Mouse (Mus musculus): ENCODE measurements around the gene Sept9. TPM values are rescaled to one million over a fixed set of nuclear protein-coding genes. Genes with fewer than 3 reads are reported as not detected.

Sept9 gene
- polyA plus RNA-seq, 1 experiment from 2014 or later = 208 TPM

DNA sequence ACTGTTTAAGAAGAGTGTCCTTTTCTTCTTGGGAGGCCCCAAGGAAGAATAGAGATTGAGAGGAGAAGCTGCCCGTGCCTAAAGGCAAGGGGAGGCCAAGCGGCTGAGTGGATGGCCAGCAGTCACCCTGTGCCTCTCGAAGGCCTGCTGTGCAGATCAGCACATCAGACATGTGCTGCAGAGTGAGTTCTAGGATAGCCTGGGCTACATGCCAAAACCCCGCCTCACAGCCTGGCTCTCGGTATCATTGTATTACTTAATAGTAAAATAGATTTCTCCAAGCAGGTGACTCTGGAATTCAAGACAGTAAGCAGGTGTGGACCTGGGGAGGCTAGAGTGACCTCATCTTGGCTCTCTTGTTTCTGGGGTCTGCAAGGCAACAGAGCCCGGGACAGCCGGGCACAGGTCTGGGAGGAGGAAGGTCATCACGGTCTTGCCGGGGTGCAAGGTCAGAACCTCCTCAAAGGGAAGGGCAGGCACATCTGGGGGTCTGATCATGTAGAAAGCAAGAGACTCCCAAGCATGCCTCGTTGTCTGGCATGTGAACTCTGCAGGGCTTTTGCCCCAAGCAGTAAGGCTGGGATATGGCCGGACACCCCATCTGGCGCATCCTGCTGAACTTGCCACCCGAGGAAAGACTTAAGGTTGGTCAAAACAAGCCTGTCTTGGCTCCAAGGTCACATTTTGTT, 40.1 kb upstream of the Sept9 start:
- H3K4me1 ChIP-seq (ENCODE audit: control insufficient read depth, insufficient read depth, low read length) = peaks cover 5% of the 10 kb centered on the region; the same call in 1 of the 2 replicates
- H3K9me3 ChIP-seq (ENCODE audit: control insufficient read depth, low read length) = no peaks in the 10 kb centered on the region
- no peak overlapping the region for H3K27ac ChIP-seq (replicated peaks; ENCODE audit: low read depth, low read length)
- no peak overlapping the region for H3K4me3 ChIP-seq (ENCODE audit: low read depth, low read length)
- no peaks in the 10 kb centered on the region for H3K27me3 ChIP-seq (ENCODE audit: control insufficient read depth, insufficient read depth, low read length)
- ATAC-seq (ENCODE audit: insufficient number of reproducible peaks, low FRiP score, low TSS enrichment, low read depth) = no peak
- no peak for DNase-seq (ENCODE audit: low spot score)
- WGBS = 92% methylated on average over 13 of the region's 13 CpGs
- H3K4me2 ChIP-seq (ENCODE audit: low read depth, severe bottlenecking) = no peak overlapping the region
- peaks cover 8% of the 10 kb centered on the region; the same call in 1 of the 2 replicates for H3K36me3 ChIP-seq (ENCODE audit: control insufficient read depth, insufficient read depth, low read length)
- no peak overlapping the region for H3K9ac ChIP-seq (ENCODE audit: low read length)

DNA sequence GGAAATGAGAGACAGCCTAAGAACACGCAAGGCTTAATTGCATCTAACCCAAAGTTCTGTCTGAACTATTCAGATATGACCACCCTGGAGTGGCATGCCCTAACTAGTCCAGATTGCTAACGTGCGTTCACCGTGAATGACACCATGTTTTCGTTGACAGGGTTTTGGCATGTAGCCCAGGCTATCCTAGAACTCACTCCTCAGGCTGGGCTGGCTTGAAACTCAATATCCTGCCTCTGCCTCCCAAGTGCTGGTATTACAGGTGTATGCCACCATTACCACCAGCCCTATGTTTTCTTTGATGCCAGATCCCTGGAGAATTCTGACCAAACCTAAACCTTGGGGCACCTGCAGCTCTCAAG, 39.5 kb upstream of the Sept9 start:
- WGBS = 93% methylated on average over 5 of the region's 5 CpGs
- no peaks in the 10 kb centered on the region for H3K9me3 ChIP-seq (ENCODE audit: control insufficient read depth, low read length)
- no peak overlapping the region for H3K9ac ChIP-seq (ENCODE audit: low read length)
- ATAC-seq (ENCODE audit: insufficient number of reproducible peaks, low FRiP score, low TSS enrichment, low read depth) (no peak), DNase-seq (ENCODE audit: low spot score) (no peak)
- peaks cover 9% of the 10 kb centered on the region for H3K36me3 ChIP-seq (ENCODE audit: control insufficient read depth, insufficient read depth, low read length)
- H3K4me3 ChIP-seq (ENCODE audit: low read depth, low read length) = no peak overlapping the region
- peaks cover 5% of the 10 kb centered on the region; the same call in 1 of the 2 replicates for H3K4me1 ChIP-seq (ENCODE audit: control insufficient read depth, insufficient read depth, low read length)
- no peak overlapping the region for H3K27ac ChIP-seq (replicated peaks; ENCODE audit: low read depth, low read length)
- H3K4me2 ChIP-seq (ENCODE audit: low read depth, severe bottlenecking) = no peak overlapping the region
- no peaks in the 10 kb centered on the region for H3K27me3 ChIP-seq (ENCODE audit: control insufficient read depth, insufficient read depth, low read length)

DNA sequence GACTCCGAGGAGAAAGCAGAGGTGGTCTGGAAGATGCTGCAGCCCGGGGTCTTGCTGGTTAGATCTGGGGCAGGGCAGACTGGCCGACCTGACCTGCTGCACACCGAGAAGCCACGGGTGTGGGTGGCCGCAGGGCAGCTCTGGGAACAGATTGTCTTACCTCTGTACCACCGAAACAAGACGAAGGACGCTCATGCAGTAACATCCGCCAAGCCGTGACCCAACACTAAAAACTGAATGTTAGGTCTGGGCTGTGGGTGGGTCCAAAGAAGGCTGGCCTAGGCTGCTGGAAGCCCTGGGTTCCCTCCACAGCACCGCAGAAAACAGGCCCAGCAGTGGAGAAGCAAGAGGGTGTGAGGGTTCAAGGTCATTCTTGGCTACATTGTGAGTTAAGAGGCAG, 38.7 kb upstream of the Sept9 start:
- DNase-seq (ENCODE audit: low spot score) = no peak
- Histone ChIP-seq H3K4me2 (ENCODE audit: low read depth, severe bottlenecking) (no peak overlapping the region), H3K9ac (ENCODE audit: low read length) (no peak overlapping the region), H3K27me3 (ENCODE audit: control insufficient read depth, insufficient read depth, low read length) (no peaks in the 10 kb centered on the region), H3K27ac (replicated peaks; ENCODE audit: low read depth, low read length) (no peak overlapping the region), H3K9me3 (ENCODE audit: control insufficient read depth, low read length) (no peaks in the 10 kb centered on the region), H3K4me3 (ENCODE audit: low read depth, low read length) (no peak overlapping the region), H3K4me1 (ENCODE audit: control insufficient read depth, insufficient read depth, low read length) (peaks cover 5% of the 10 kb centered on the region; the same call in 1 of the 2 replicates), H3K36me3 (ENCODE audit: control insufficient read depth, insufficient read depth, low read length) (peaks cover 6% of the 10 kb centered on the region)
- ATAC-seq (ENCODE audit: insufficient number of reproducible peaks, low FRiP score, low TSS enrichment, low read depth) = no peak
- WGBS = 93% methylated on average over 12 of the region's 12 CpGs

DNA sequence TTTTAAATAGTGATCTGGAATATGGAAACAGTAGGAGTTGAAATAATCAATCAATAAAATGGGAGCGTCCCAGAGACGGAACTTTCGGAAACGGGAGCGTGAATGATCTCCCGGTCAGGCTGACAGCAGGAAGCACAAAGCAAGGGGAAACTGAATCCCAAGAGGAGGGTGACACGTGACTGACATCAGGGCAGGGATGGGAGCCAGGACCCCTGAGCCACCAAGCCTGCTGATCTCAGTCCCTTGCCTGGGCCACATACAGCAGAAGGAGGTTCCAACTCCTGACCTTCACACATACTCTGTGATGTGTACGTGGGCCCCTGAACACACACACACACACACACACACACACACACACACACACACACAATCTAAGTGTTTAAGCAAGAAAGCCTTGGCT, 37.9 kb upstream of the Sept9 start:
- no peak overlapping the region for H3K27ac ChIP-seq (replicated peaks; ENCODE audit: low read depth, low read length)

DNA sequence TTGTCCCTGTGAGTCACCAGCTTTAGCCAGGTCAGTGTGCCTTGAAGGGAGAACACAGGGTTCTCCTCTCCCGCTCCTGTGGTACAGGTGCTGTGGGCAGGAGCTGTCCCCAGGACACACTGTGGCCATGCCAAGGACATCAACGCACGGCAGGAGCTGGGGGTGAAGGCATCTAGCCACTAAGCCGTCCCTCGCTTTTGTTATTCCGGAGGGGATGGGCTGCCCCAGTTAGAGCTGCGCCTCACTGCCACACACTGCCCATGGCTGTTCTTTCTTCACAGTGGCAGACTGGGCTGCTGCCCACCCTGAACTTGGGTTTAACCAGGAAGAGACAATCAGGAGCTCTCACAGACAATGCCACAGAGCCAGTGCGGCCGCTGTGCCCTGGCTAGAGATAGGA, 36.4 kb upstream of the Sept9 start:
- Histone ChIP-seq H3K9me3 (ENCODE audit: control insufficient read depth, low read length) (no peaks in the 10 kb centered on the region), H3K36me3 (ENCODE audit: control insufficient read depth, insufficient read depth, low read length) (peaks cover 4% of the 10 kb centered on the region; the same call in 1 of the 2 replicates), H3K4me2 (ENCODE audit: low read depth, severe bottlenecking) (no peak overlapping the region), H3K4me1 (ENCODE audit: control insufficient read depth, insufficient read depth, low read length) (no peaks in the 10 kb centered on the region), H3K27me3 (ENCODE audit: control insufficient read depth, insufficient read depth, low read length) (no peaks in the 10 kb centered on the region), H3K4me3 (ENCODE audit: low read depth, low read length) (no peak overlapping the region), H3K9ac (ENCODE audit: low read length) (no peak overlapping the region), H3K27ac (replicated peaks; ENCODE audit: low read depth, low read length) (no peak overlapping the region)
- ATAC-seq (ENCODE audit: insufficient number of reproducible peaks, low FRiP score, low TSS enrichment, low read depth) (no peak), DNase-seq (ENCODE audit: low spot score) (no peak)
- WGBS = 78% methylated on average over 9 of the region's 9 CpGs

More for the DNA sequence above, 37.9 kb upstream of the Sept9 start:
- H3K9ac ChIP-seq (ENCODE audit: low read length) = no peak overlapping the region
- WGBS = 79% methylated on average over 8 of the region's 8 CpGs
- H3K4me1 ChIP-seq (ENCODE audit: control insufficient read depth, insufficient read depth, low read length) = no peaks in the 10 kb centered on the region
- H3K27me3 ChIP-seq (ENCODE audit: control insufficient read depth, insufficient read depth, low read length) = no peaks in the 10 kb centered on the region
- ATAC-seq (ENCODE audit: insufficient number of reproducible peaks, low FRiP score, low TSS enrichment, low read depth) (no peak), DNase-seq (ENCODE audit: low spot score) (no peak)
- no peak overlapping the region for H3K4me3 ChIP-seq (ENCODE audit: low read depth, low read length)
- peaks cover 6% of the 10 kb centered on the region for H3K36me3 ChIP-seq (ENCODE audit: control insufficient read depth, insufficient read depth, low read length)
- H3K9me3 ChIP-seq (ENCODE audit: control insufficient read depth, low read length) = no peaks in the 10 kb centered on the region
- H3K4me2 ChIP-seq (ENCODE audit: low read depth, severe bottlenecking) = no peak overlapping the region

DNA sequence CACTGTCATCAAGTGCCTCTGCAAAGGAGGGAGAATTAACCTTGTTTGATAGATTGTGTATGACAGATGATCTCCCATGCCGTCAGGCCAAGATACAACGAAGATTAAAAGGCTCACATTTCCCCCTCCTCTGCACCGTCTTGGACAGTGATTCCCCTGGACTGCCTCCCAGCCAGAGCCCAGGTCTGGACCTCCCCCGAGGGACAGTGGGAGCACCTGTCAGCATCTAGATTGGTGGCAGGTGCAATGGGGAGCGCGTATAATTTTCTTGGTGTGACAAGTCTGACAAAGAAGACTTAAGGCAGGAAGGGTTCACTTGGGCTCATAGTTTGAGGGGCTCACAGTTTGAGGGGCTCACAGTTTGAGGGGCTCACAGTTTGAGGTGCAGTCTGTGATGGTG, 35.7 kb upstream of the Sept9 start:
- H3K36me3 ChIP-seq (ENCODE audit: control insufficient read depth, insufficient read depth, low read length) = peaks cover 3% of the 10 kb centered on the region; the same call in 1 of the 2 replicates
- H3K27me3 ChIP-seq (ENCODE audit: control insufficient read depth, insufficient read depth, low read length) = no peaks in the 10 kb centered on the region
- H3K4me3 ChIP-seq (ENCODE audit: low read depth, low read length) = no peak overlapping the region
- ATAC-seq (ENCODE audit: insufficient number of reproducible peaks, low FRiP score, low TSS enrichment, low read depth) = no peak
- no peaks in the 10 kb centered on the region for H3K9me3 ChIP-seq (ENCODE audit: control insufficient read depth, low read length)
- no peak for DNase-seq (ENCODE audit: low spot score)
- no peak overlapping the region for H3K27ac ChIP-seq (replicated peaks; ENCODE audit: low read depth, low read length)
- no peaks in the 10 kb centered on the region for H3K4me1 ChIP-seq (ENCODE audit: control insufficient read depth, insufficient read depth, low read length)
- 80% methylated on average over 6 of the region's 6 CpGs for WGBS
- H3K9ac ChIP-seq (ENCODE audit: low read length) = no peak overlapping the region
- H3K4me2 ChIP-seq (ENCODE audit: low read depth, severe bottlenecking) = no peak overlapping the region

DNA sequence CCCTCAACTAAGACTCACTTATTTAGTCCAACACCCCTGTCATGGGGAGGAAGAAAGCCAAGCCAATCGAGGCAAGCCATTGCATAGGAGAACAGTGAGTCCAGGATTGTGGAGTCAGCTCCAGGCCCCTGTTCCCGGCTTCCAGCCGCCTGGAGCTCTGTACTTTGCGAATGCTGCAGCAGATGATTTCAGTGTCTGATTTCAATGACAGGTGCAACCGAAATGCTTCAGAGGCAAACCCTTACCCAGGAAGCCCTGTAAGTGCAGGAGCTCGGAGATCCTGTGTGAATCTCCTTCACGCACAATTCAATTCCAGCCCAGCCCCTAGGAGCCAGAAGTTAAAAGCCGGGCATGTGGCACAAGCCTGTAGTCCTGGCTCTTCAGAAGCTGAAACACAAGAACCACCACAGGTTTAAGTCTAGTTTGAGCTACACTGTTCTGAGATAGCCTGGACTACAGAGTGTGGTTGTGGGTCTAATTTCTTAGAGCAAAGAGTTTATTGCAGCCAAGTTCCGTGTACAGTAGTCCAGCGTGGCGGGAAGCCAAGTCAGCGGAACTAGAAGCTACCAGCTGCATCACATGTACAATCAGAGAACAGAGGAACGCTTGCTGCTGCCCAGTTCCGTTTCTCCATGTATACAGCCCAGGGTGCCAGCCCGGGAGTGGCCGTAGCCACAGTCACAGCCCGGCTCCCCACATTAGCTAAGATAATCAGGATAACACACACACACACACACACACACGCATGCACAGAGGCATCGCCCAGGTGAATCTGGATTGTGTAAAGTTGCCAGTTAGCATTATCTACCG, 31.0 kb upstream of the Sept9 start:
- H3K4me1 ChIP-seq (ENCODE audit: control insufficient read depth, insufficient read depth, low read length) = no peaks in the 10 kb centered on the region
- peaks cover 2% of the 10 kb centered on the region; the same call in 1 of the 2 replicates for H3K36me3 ChIP-seq (ENCODE audit: control insufficient read depth, insufficient read depth, low read length)
- no peak overlapping the region for H3K27ac ChIP-seq (replicated peaks; ENCODE audit: low read depth, low read length)
- H3K9ac ChIP-seq (ENCODE audit: low read length) = no peak overlapping the region
- no peak overlapping the region for H3K4me2 ChIP-seq (ENCODE audit: low read depth, severe bottlenecking)
- H3K4me3 ChIP-seq (ENCODE audit: low read depth, low read length) = no peak overlapping the region
- H3K27me3 ChIP-seq (ENCODE audit: control insufficient read depth, insufficient read depth, low read length) = no peaks in the 10 kb centered on the region
- 87% methylated on average over 20 of the region's 20 CpGs for WGBS
- no peak for DNase-seq (ENCODE audit: low spot score)
- no peak for ATAC-seq (ENCODE audit: insufficient number of reproducible peaks, low FRiP score, low TSS enrichment, low read depth)
- H3K9me3 ChIP-seq (ENCODE audit: control insufficient read depth, low read length) = no peaks in the 10 kb centered on the region

DNA sequence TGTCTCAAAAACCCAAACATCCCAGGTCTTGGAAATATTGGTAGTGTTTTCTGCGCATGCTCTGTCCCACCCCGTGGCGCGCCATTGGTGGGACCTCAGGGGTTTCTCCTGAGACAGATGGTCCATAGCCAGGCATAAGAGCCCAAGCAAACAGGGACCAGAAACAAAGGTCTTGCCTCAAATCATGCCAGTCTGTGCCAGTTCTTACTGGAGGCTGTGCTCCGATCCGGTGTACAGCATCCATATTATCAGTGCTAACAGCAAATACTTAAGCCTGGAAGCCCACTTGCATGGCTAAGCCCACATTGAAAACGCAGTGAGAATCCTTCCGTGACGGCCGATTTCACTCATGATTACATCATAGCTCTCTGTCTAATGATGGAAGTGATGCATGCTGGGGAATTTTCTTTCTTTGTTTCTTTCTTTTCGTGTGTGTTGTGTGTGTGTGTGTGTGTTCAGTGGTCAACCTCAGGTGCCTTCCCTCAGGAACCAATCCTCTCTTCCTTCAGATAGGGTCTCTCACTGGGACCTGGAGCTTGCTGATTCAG, 30.3 kb upstream of the Sept9 start:
- Histone ChIP-seq H3K4me2 (ENCODE audit: low read depth, severe bottlenecking) (no peak overlapping the region), H3K4me1 (ENCODE audit: control insufficient read depth, insufficient read depth, low read length) (no peaks in the 10 kb centered on the region), H3K9me3 (ENCODE audit: control insufficient read depth, low read length) (no peaks in the 10 kb centered on the region), H3K9ac (ENCODE audit: low read length) (no peak overlapping the region), H3K27ac (replicated peaks; ENCODE audit: low read depth, low read length) (no peak overlapping the region), H3K27me3 (ENCODE audit: control insufficient read depth, insufficient read depth, low read length) (no peaks in the 10 kb centered on the region), H3K4me3 (ENCODE audit: low read depth, low read length) (no peak overlapping the region), H3K36me3 (ENCODE audit: control insufficient read depth, insufficient read depth, low read length) (peaks cover 2% of the 10 kb centered on the region; the same call in 1 of the 2 replicates)
- ATAC-seq (ENCODE audit: insufficient number of reproducible peaks, low FRiP score, low TSS enrichment, low read depth) = no peak
- DNase-seq (ENCODE audit: low spot score) = no peak
- WGBS = 96% methylated on average over 11 of the region's 11 CpGs
